ENCODE assay signal across 9 mouse cellular contexts in genomic region chr2:105523297-105523802, GRCm38 (mm10).
DNase-seq lines count a peak whose midpoint lies in the region; ATAC-seq lines count a peak whose summit lies in the region.
"Had no signal": no experiment of that assay in that cellular context is flagged by ENCODE, and none has a peak within 500 bp of the region (broad histone marks: within the 10 kb centered on the region; RNA-seq: fewer than 3 reads in every experiment).

No protein-coding gene starts in this region.

- peak; percentile 23 for DNase-seq in ovary, postnatal 14 days (ENCODE audit: low spot score)
- no peak for DNase-seq in ovary, postnatal 10 days (ENCODE audit: low spot score)
- peak; percentile 12 to 27 for DNase-seq in adrenal gland, postnatal 4 days (ENCODE audit: low spot score in 2 of 2)
- DNase-seq in embryonic facial prominence, embryonic 14.5 days (ENCODE audit: low spot score): peak; percentile 71
- peak; percentile 61 for DNase-seq in hindbrain, embryonic 14.5 days (ENCODE audit: low spot score)
- DNase-seq in left cerebral cortex, postnatal 4 days: peak; percentile 92
- DNase-seq in spleen, postnatal 14 days (ENCODE audit: low spot score in 2 of 2): no peak

- no peaks in the 10 kb centered on the region for H3K36me3 ChIP-seq in embryonic facial prominence, embryonic 14.5 days (ENCODE audit: control insufficient read depth, insufficient read depth, low read length)
- H3K36me3 ChIP-seq in hindbrain, embryonic 14.5 days (replicated peaks; ENCODE audit: control insufficient read depth, insufficient read depth): no peaks in the 10 kb centered on the region
- no peaks in the 10 kb centered on the region for H3K36me3 ChIP-seq in neural tube, embryonic 13.5 days

- H3K9me3 ChIP-seq in embryonic facial prominence, embryonic 14.5 days (ENCODE audit: control insufficient read depth, low read length): no peaks in the 10 kb centered on the region
- H3K9me3 ChIP-seq in hindbrain, embryonic 14.5 days (ENCODE audit: control insufficient read depth, low read length): no peaks in the 10 kb centered on the region
- no peaks in the 10 kb centered on the region for H3K9me3 ChIP-seq in neural tube, embryonic 13.5 days

- H3K4me2 ChIP-seq in embryonic facial prominence, embryonic 14.5 days (ENCODE audit: low read depth, low read length): no peak overlapping the region
- H3K4me2 ChIP-seq in hindbrain, embryonic 14.5 days (replicated peaks): no peak overlapping the region
- H3K4me2 ChIP-seq in neural tube, embryonic 13.5 days: no peak overlapping the region

- no peaks in the 10 kb centered on the region for H3K4me1 ChIP-seq in embryonic facial prominence, embryonic 14.5 days (ENCODE audit: control insufficient read depth, insufficient read depth, low read length)
- no peaks in the 10 kb centered on the region for H3K4me1 ChIP-seq in hindbrain, embryonic 14.5 days (replicated peaks; ENCODE audit: control insufficient read depth, insufficient read depth, low read length)
- H3K4me1 ChIP-seq in neural tube, embryonic 13.5 days (replicated peaks): peaks cover 6% of the 10 kb centered on the region; the same call in 1 of the 2 replicates

- ATAC-seq in embryonic facial prominence, embryonic 14.5 days (ENCODE audit: low read depth): peak; percentile 78
- peak; percentile 46; the same call in 1 of the 2 replicates for ATAC-seq in hindbrain, embryonic 14.5 days (ENCODE audit: low FRiP score)
- peak; percentile 36 for ATAC-seq in neural tube, embryonic 13.5 days (ENCODE audit: low read depth)

- H3K4me3 ChIP-seq in embryonic facial prominence, embryonic 14.5 days (ENCODE audit: low read depth, low read length): no peak overlapping the region
- H3K4me3 ChIP-seq in hindbrain, embryonic 14.5 days (replicated peaks; ENCODE audit: low read length): no peak overlapping the region
- H3K4me3 ChIP-seq in neural tube, embryonic 13.5 days: no peak overlapping the region
- H3K4me3 ChIP-seq: erythroblast, embryonic 14.5 days had no signal

- H3K27ac ChIP-seq in embryonic facial prominence, embryonic 14.5 days (replicated peaks; ENCODE audit: low read depth, low read length): no peak overlapping the region
- H3K27ac ChIP-seq in hindbrain, embryonic 14.5 days: no peak overlapping the region
- H3K27ac ChIP-seq in neural tube, embryonic 13.5 days (replicated peaks): no peak overlapping the region

- 6% methylated on average over 5 of the region's 5 CpGs for WGBS in embryonic facial prominence, embryonic 14.5 days
- WGBS in hindbrain, embryonic 14.5 days: 5% methylated on average over 5 of the region's 5 CpGs
- 2% methylated on average over 5 of the region's 5 CpGs for WGBS in neural tube, embryonic 13.5 days

- H3K27me3 ChIP-seq in embryonic facial prominence, embryonic 14.5 days (replicated peaks; ENCODE audit: control insufficient read depth, insufficient read depth, low read length): no peaks in the 10 kb centered on the region
- H3K27me3 ChIP-seq in hindbrain, embryonic 14.5 days (ENCODE audit: control insufficient read depth, insufficient read depth, low read length): 0 out of 2 replicates have a peak, but pooled peaks cover 3% of the 10 kb centered on the region
- peaks cover 23% of the 10 kb centered on the region for H3K27me3 ChIP-seq in neural tube, embryonic 13.5 days

- no peak overlapping the region for H3K9ac ChIP-seq in embryonic facial prominence, embryonic 14.5 days (ENCODE audit: low read depth, low read length)
- H3K9ac ChIP-seq in hindbrain, embryonic 14.5 days: no peak overlapping the region
- H3K9ac ChIP-seq in neural tube, embryonic 13.5 days: no peak overlapping the region

- intact Hi-C loops in left cerebral cortex, postnatal 4 days (cut with DNase I): no loop called here

Comparison
In these comparisons a context has a peak if more than half of its experiments do, and no peak if none do; other contexts are left out.
1. DNase-seq: peak in ovary, postnatal 14 days (single experiment), adrenal gland, postnatal 4 days (2 of 2), embryonic facial prominence, embryonic 14.5 days (single experiment), hindbrain, embryonic 14.5 days (single experiment) and left cerebral cortex, postnatal 4 days (single experiment); none in ovary, postnatal 10 days (single experiment) and spleen, postnatal 14 days (0 of 2).
2. Peak in every context shown above with its lines, with median percentiles within 50 percentile points of each other: ATAC-seq.